In genomic region chr7:79391883-79392649, GRCm38 (mm10) we compare ENCODE assay signal across 8 mouse cellular contexts. TPM values are rescaled to one million over a fixed set of nuclear protein-coding genes. Genes with fewer than 3 reads are reported as not detected.
A peak's percentile ranks its signal among the peaks of the same experiment; 100 is the strongest.
DNase-seq lines count a peak whose midpoint lies in the region; ATAC-seq and TF ChIP-seq lines count a peak whose summit lies in the region.

Gene Fanci, plus strand, starts transcription at chr7:79391929.

- no peak for TF ChIP-seq CTCF in bone marrow, adult 2 months (IDR thresholded peaks at IDR 0.05; ENCODE audit: control insufficient read depth, insufficient read depth, low read length)
- TF ChIP-seq CTCF in midbrain, postnatal 0 days (IDR thresholded peaks at IDR 0.05): peak; percentile 17; the same call in 1 of the 2 replicates

- peak within 1 kb of the TSS; percentile 37 for H3K9ac ChIP-seq in embryonic facial prominence, embryonic 15.5 days
- H3K9ac ChIP-seq in limb, embryonic 14.5 days (ENCODE audit: low read depth, low read length, severe bottlenecking): peak within 1 kb of the TSS; percentile 70
- H3K9ac ChIP-seq in midbrain, postnatal 0 days (replicated peaks; ENCODE audit: low read length, poor library complexity, severe bottlenecking): peak within 1 kb of the TSS; percentile 67

- peak; percentile 64; the same call in 1 of the 2 replicates for TF ChIP-seq POLR2A in bone marrow, adult 2 months (IDR thresholded peaks at IDR 0.05; ENCODE audit: borderline replicate concordance, control insufficient read depth, low read depth, low read length)
- no peak for TF ChIP-seq POLR2A in limb, embryonic 14.5 days (IDR thresholded peaks at IDR 0.05; ENCODE audit: borderline replicate concordance, extremely low read depth, insufficient read depth, insufficient read length)

- peak within 1 kb of the TSS; percentile 82 for H3K27ac ChIP-seq in bone marrow, adult 2 months (ENCODE audit: control insufficient read depth, insufficient read depth, low read depth, low read length, poor library complexity)
- peak within 1 kb of the TSS; percentile 92 for H3K27ac ChIP-seq in embryonic facial prominence, embryonic 15.5 days (replicated peaks)
- peak within 1 kb of the TSS; percentile 94 for H3K27ac ChIP-seq in limb, embryonic 14.5 days (replicated peaks; ENCODE audit: low read depth, low read length)
- peak within 1 kb of the TSS; percentile 87 for H3K27ac ChIP-seq in midbrain, postnatal 0 days (ENCODE audit: low read depth, low read length)

- H3K27me3 ChIP-seq in embryonic facial prominence, embryonic 15.5 days: no peaks in the 10 kb centered on the region
- H3K27me3 ChIP-seq in limb, embryonic 14.5 days (ENCODE audit: control insufficient read depth, insufficient read depth, low read length): no peaks in the 10 kb centered on the region
- no peaks in the 10 kb centered on the region for H3K27me3 ChIP-seq in midbrain, postnatal 0 days (ENCODE audit: insufficient read depth, low read length)

- DNase-seq in 416B (ENCODE audit: low read depth): peak; percentile 95
- peak; percentile 91 for DNase-seq in heart, adult 8-10 months (ENCODE audit: low spot score)
- DNase-seq in kidney, adult 9 months: peak; percentile 94
- DNase-seq in limb, embryonic 14.5 days (ENCODE audit: low spot score): peak; percentile 92
- DNase-seq in midbrain, postnatal 0 days (ENCODE audit: low spot score): peak; percentile 96
- DNase-seq in spleen, postnatal 14 days (ENCODE audit: low spot score in 2 of 2): peak; percentile 87 to 94

- peak within 1 kb of the TSS; percentile 94 for H3K4me2 ChIP-seq in embryonic facial prominence, embryonic 15.5 days (replicated peaks)
- H3K4me2 ChIP-seq in limb, embryonic 14.5 days (replicated peaks; ENCODE audit: low read depth, low read length, severe bottlenecking): peak within 1 kb of the TSS; percentile 95
- peak within 1 kb of the TSS; percentile 98 for H3K4me2 ChIP-seq in midbrain, postnatal 0 days (ENCODE audit: low read depth, low read length, poor library complexity, severe bottlenecking)

- peak within 1 kb of the TSS; percentile 81 for H3K4me3 ChIP-seq in bone marrow, adult 2 months (replicated peaks; ENCODE audit: control insufficient read depth, low read depth, low read length)
- peak within 1 kb of the TSS; percentile 62 for H3K4me3 ChIP-seq in embryonic facial prominence, embryonic 15.5 days (replicated peaks)
- peak within 1 kb of the TSS; percentile 64 for H3K4me3 ChIP-seq in limb, embryonic 14.5 days (replicated peaks; ENCODE audit: low read length)
- H3K4me3 ChIP-seq in midbrain, postnatal 0 days (ENCODE audit: low read depth, low read length): peak within 1 kb of the TSS; percentile 49

- WGBS in bone marrow, adult 2 months: under 1% methylated on average over 44 of the region's 44 CpGs
- under 1% methylated on average over 44 of the region's 44 CpGs for WGBS in embryonic facial prominence, embryonic 15.5 days
- 1% methylated on average over 44 of the region's 44 CpGs for WGBS in limb, embryonic 14.5 days
- under 1% methylated on average over 44 of the region's 44 CpGs for WGBS in midbrain, postnatal 0 days

- H3K36me3 ChIP-seq in embryonic facial prominence, embryonic 15.5 days: no peaks in the 10 kb centered on the region
- H3K36me3 ChIP-seq in limb, embryonic 14.5 days (ENCODE audit: control insufficient read depth, insufficient read depth, low read length): no peaks in the 10 kb centered on the region
- no peaks in the 10 kb centered on the region for H3K36me3 ChIP-seq in midbrain, postnatal 0 days (ENCODE audit: insufficient read depth, low read length)

- H3K4me1 ChIP-seq in bone marrow, adult 2 months (ENCODE audit: control insufficient read depth, insufficient read depth, low read length): peaks cover 1% of the 10 kb centered on the region; the same call in 1 of the 2 replicates
- 0 out of 2 replicates have a peak, but pooled peaks cover 5% of the 10 kb centered on the region for H3K4me1 ChIP-seq in embryonic facial prominence, embryonic 15.5 days
- peaks cover 16% of the 10 kb centered on the region; the same call in 1 of the 2 replicates for H3K4me1 ChIP-seq in limb, embryonic 14.5 days (ENCODE audit: control insufficient read depth, insufficient read depth, low read length)
- H3K4me1 ChIP-seq in midbrain, postnatal 0 days (ENCODE audit: insufficient read depth, low read length): peaks cover 4% of the 10 kb centered on the region; the same call in 1 of the 2 replicates

- peak; percentile 88 for ATAC-seq in embryonic facial prominence, embryonic 15.5 days (ENCODE audit: insufficient number of reproducible peaks, low FRiP score, low TSS enrichment, low read depth)
- peak; percentile 95 for ATAC-seq in limb, embryonic 14.5 days (ENCODE audit: low FRiP score, low read depth)
- ATAC-seq in midbrain, postnatal 0 days (ENCODE audit: low FRiP score): peak; percentile 92

- no peaks in the 10 kb centered on the region for H3K9me3 ChIP-seq in embryonic facial prominence, embryonic 15.5 days (replicated peaks)
- no peaks in the 10 kb centered on the region for H3K9me3 ChIP-seq in limb, embryonic 14.5 days (ENCODE audit: control insufficient read depth, low read length)
- no peaks in the 10 kb centered on the region for H3K9me3 ChIP-seq in midbrain, postnatal 0 days (ENCODE audit: low read length)

RNA-seq across cellular contexts. Expression of gene Fanci, which starts in this region (rescaled TPM):
- polyA plus RNA-seq in bone marrow, adult 2 months (2011; ENCODE audit: insufficient read depth, insufficient read length, low replicate concordance, missing spikeins): 8.5 and 10.3 TPM in 2 replicates
- polyA plus RNA-seq in embryonic facial prominence, embryonic 15.5 days (2015; fragmentation: Nextera tagmentation; extraction: Ambion mirVana): 6.2 and 6.3 TPM in 2 replicates
- total RNA-seq in heart, adult 8-10 months (2022): under 1 TPM; 0.09 to 0.34 (median 0.25) TPM
- polyA plus RNA-seq in limb, embryonic 14.5 days (2012; rRNA removed): 5.9 and 6.8 TPM in 2 replicates
- polyA plus RNA-seq in limb, embryonic 14.5 days (2014; fragmentation: Nextera tagmentation; extraction: Ambion mirVana): 6.8 and 8.4 TPM in 2 replicates
- 1.2 and 4.4 TPM in 2 replicates for total RNA-seq in midbrain, postnatal 0 days (2014; rRNA removed)
- polyA plus RNA-seq in midbrain, postnatal 0 days (2015; fragmentation: Nextera tagmentation; extraction: Ambion mirVana): 0.66 and 1.1 TPM in 2 replicates

Comparison
In these comparisons a context has a peak if more than half of its experiments do, and no peak if none do; other contexts are left out.
1. Peak in every context shown above with its lines: DNase-seq, ATAC-seq, H3K4me3 ChIP-seq and H3K27ac ChIP-seq.
2. Peak in DNase-seq in heart, adult 8-10 months; RNA of the gene not detected or under 1 TPM.